Mouse (Mus musculus): ENCODE measurements around the gene Slc39a7.

GRCm38 (mm10) chr17:34029150-34029889 is 2.2 kb downstream of the Slc39a7 start:
- TF ChIP-seq CTCF (IDR thresholded peaks at IDR 0.05; ENCODE audit: low read depth, low read length) (no peak), POLR2A (IDR thresholded peaks at IDR 0.05; ENCODE audit: extremely low read depth, insufficient read depth, low read length) (no peak)
